Mouse (Mus musculus) spleen, adult 2 months (tissue): ENCODE results near the gene Dhcr7.

Experiments
- CTCF ChIP-seq: fragments of 200-500 bp; IDR thresholded peaks from 2 replicates; pipeline ENCODE4 v1.5.1; 2011; ENCODE audit warnings: mild to moderate bottlenecking, inconsistent platforms; ENCODE audit not compliant: insufficient read depth, insufficient read length, insufficient replicate concordance; ENCODE audit errors: extremely low read depth
- POLR2A ChIP-seq: fragments of 200-500 bp; IDR thresholded peaks from 2 replicates; pipeline ENCODE4 v1.6.1; 2011; ENCODE audit warnings: low read depth, low read length, inconsistent platforms

GRCm38 (mm10) chr7:143837705-143838358 is 14.9 kb downstream of the Dhcr7 start:
- no peak for TF ChIP-seq CTCF
- TF ChIP-seq POLR2A = no peak
